Mouse (Mus musculus) MEL (cell line): Measurements from ENCODE around the gene Shld2.

Experiments used
- CTCF ChIP-seq, 3 experiments: IDR thresholded peaks in 2 of 3; conservative IDR thresholded peaks in 1 of 3; 2 replicates each; pipeline ENCODE4 v1.5.1; 2011 to 2012; ENCODE audit warnings: low read length in 3 of 3, low read depth in 2 of 3, mild to moderate bottlenecking in 2 of 3, improper control_type of control experiment in 1 of 3, inconsistent platforms in 1 of 3, mixed read lengths in 1 of 3, moderate library complexity in 1 of 3; ENCODE audit not compliant: control insufficient read depth in 1 of 3, insufficient read depth in 1 of 3, poor library complexity in 1 of 3, severe bottlenecking in 1 of 3
- EP300 ChIP-seq, 2 experiments: IDR thresholded peaks; 2 replicates each; pipeline ENCODE4 v1.6.1; 2011; ENCODE audit warnings: improper control_type of control experiment in 2 of 2, low read length in 2 of 2, low read depth in 1 of 2, mild to moderate bottlenecking in 1 of 2
- NRF1 ChIP-seq: IDR thresholded peaks from 2 replicates; pipeline ENCODE4 v1.6.1; 2014; ENCODE audit warnings: low read depth, mild to moderate bottlenecking, inconsistent platforms, low read length, improper control_type of control experiment, moderate library complexity; ENCODE audit not compliant: poor library complexity, insufficient read depth, severe bottlenecking
- USF1 ChIP-seq: IDR thresholded peaks from 2 replicates; pipeline ENCODE4 v1.6.1; 2014; ENCODE audit warnings: low read depth, mild to moderate bottlenecking, inconsistent platforms, low read length, improper control_type of control experiment, moderate library complexity
- ZC3H11A ChIP-seq: IDR thresholded peaks from 2 replicates; pipeline ENCODE4 v1.6.1; 2012; ENCODE audit warnings: low read depth, mild to moderate bottlenecking, inconsistent platforms, low read length, improper control_type of control experiment

GRCm38 (mm10) chr14:34303265-34303680 lies 7.0 kb downstream of the Shld2 start:
- TF ChIP-seq NRF1 (no peak), ZC3H11A (no peak), USF1 (no peak), CTCF (IDR thresholded peaks at IDR 0.05 in 2 of 3, conservative IDR thresholded peaks at IDR 0.05 in 1 of 3; ENCODE audit: control insufficient read depth in 1 of 3, insufficient read depth in 1 of 3, low read depth in 2 of 3, low read length in 3 of 3, poor library complexity in 1 of 3, severe bottlenecking in 1 of 3) (no peak), EP300 (IDR thresholded peaks at IDR 0.05; ENCODE audit: low read depth in 1 of 2, low read length in 2 of 2) (no peak)
